Mouse (Mus musculus) E14TG2a.4 (cell line): Measurements from ENCODE around the gene Stum.
A peak's percentile ranks its signal among the peaks of the same experiment; 100 is the strongest.
"Not testable (repeated sequence)": the region's sequence is repeated elsewhere in the genome, so short reads cannot be mapped to it uniquely, and the experiment has no call there.

Experiments used
- H3K27me3 ChIP-seq: 2 replicates; pipeline ENCODE4 v1.6.1; 2014; ENCODE audit warnings: low read length, control low read depth; ENCODE audit not compliant: insufficient read depth
- H3K36me3 ChIP-seq: 2 replicates; pipeline ENCODE4 v1.6.1; 2014; ENCODE audit warnings: low read length, control low read depth; ENCODE audit not compliant: insufficient read depth
- H3K4me1 ChIP-seq: replicated peaks from 2 replicates; pipeline ENCODE4 v1.6.1; 2014; ENCODE audit warnings: low read depth, low read length, control low read depth
- H3K4me3 ChIP-seq: replicated peaks from 2 replicates; pipeline ENCODE4 v1.5.1; 2014; ENCODE audit warnings: mild to moderate bottlenecking, low read length
- H3K9me3 ChIP-seq: 2 replicates; pipeline ENCODE4 v1.6.1; 2014; ENCODE audit warnings: low read length, control low read depth
- CTCF ChIP-seq: conservative IDR thresholded peaks from 2 replicates; pipeline ENCODE4 v1.5.1; 2014; ENCODE audit warnings: low read length
- NANOG ChIP-seq: IDR thresholded peaks from 2 replicates; pipeline ENCODE4 v1.6.1; 2014; ENCODE audit warnings: borderline replicate concordance, low read length, mixed read lengths
- POU5F1 ChIP-seq: IDR thresholded peaks from 2 replicates; pipeline ENCODE4 v1.6.1; 2014; ENCODE audit warnings: low read length, borderline replicate concordance

Stum gene

DNA sequence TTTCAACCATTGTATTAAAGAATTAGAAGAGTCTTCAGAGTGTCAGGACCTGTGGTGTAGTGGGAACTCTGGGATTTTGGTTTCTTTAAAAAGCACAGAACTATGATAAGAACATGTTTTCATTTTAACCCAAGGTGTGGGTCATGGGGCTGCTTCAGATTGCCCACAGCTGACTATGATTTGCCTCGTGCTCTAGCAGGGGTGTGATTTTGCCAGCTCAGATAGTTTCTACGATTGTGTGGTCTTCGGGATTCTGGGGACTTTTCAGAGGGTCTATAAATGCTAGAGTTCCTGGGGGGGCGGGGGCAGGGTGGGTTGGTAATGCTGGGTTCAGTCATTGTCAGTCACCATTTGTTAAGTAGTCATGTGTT is 91.7 kb downstream of the Stum start:
- Histone ChIP-seq H3K27me3 (no peaks in the 10 kb centered on the region), H3K4me1 (peaks cover 70% of the 10 kb centered on the region), H3K36me3 (no peaks in the 10 kb centered on the region), H3K4me3 (no peak overlapping the region), H3K9me3 (no peaks in the 10 kb centered on the region)
- TF ChIP-seq CTCF (no peak), NANOG (no peak), POU5F1 (no peak)

DNA sequence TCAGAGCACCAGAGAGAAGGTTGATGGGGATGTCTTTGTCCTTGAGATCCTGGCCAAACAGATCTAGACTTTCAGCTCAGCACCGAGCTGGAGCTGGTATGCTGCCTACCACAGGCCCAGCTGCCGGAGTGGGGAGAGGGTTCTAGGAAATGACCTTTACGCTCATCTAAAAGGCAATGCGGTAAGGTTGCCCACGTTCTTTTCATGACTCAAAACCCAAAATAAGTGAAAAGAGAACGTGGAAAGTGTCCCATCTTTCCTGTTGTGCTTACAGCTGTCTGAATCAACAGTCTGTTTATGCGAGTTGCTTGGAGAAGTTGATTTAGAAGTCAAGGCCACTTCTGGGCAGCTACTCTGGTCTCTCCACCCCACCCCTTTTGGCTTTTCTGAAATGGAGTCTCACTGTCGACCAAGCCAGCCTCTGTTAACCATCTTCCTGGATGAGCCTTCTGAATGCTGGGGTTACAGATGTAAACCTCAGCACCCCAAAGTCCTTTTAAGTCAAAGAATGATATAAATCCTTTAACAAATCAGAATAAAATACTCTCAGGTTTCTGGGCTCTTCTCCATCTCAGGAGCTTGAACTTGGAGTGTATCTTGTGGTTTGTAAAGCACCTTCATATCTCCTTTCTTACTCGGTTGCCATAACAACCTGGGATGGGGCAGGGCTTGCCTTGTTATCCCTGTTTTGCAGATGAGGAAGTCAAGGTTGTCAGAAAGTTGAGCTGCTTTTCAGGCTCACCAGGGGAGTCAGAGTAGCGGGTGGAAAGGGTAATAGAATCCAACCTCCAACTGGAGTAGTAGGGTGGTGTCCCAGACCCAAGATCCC is 92.3 kb downstream of the Stum start:
- Histone ChIP-seq H3K9me3 (no peaks in the 10 kb centered on the region), H3K27me3 (no peaks in the 10 kb centered on the region), H3K4me1 (peaks cover 68% of the 10 kb centered on the region), H3K36me3 (no peaks in the 10 kb centered on the region), H3K4me3 (no peak overlapping the region)
- TF ChIP-seq POU5F1: no peak
- no peak for TF ChIP-seq CTCF
- TF ChIP-seq NANOG: no peak

- TF ChIP-seq CTCF (no peak), NANOG (no peak), POU5F1 (no peak)
- Histone ChIP-seq H3K27me3 (no peaks in the 10 kb centered on the region), H3K36me3 (no peaks in the 10 kb centered on the region), H3K4me1 (peaks cover 63% of the 10 kb centered on the region), H3K4me3 (no peak overlapping the region), H3K9me3 (no peaks in the 10 kb centered on the region)
Observed at GRCm38 (mm10) chr1:180390321-180390731, 93.0 kb downstream of the Stum start.

DNA sequence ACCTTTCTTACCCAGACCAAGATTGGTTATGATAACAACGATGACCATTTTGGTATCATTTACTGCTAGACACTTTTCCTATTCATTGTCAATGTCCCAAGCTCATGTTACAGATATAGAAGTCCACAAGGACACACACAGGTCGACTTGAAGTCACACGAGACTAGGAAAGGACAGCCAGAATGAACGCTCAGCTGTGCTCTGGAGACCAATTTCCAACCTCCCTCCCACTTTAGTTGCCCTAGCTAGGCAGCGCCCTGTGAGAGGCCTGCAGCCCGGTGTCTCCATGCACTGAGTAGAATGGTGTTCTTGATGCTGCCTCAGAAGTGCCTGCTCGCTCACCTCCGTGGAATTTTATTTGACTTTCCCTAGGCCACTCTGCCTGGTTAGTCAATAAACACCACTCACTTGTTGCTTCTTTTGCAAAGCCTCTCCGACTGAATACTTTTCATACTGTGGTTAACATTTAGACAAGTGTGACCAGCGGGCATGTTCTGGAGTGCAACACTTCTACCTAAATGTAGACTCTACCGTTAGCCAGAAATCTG is 94.0 kb downstream of the Stum start:
- H3K27me3 ChIP-seq, H3K36me3 ChIP-seq, H3K9me3 ChIP-seq, H3K4me3 ChIP-seq: not testable (repeated sequence)
- H3K4me1 ChIP-seq: peaks cover 66% of the 10 kb centered on the region

DNA sequence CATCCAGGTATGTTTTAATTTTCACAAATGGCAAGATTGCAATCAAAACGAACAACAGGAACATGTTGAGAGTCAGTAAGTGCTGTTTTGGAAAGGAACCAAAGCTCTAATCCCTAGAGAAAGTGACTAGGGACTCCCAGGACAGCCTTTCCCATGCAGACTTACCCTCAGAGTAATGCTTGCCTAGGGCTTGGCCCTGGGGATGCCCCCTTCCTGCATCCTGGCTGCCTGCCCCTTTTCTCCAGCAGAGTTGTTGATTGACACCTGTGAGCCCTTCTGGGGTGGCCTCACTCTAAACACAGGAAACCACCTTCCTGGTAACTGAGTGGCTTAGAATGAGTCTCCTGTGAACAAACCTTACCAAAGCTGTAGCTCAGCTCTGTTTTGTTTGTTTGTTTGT is 94.8 kb downstream of the Stum start:
- no peaks in the 10 kb centered on the region for H3K9me3 ChIP-seq
- no peaks in the 10 kb centered on the region for H3K36me3 ChIP-seq
- 0 out of 2 replicates have a peak, but pooled peaks cover 7% of the 10 kb centered on the region for H3K27me3 ChIP-seq
- H3K4me3 ChIP-seq: no peak overlapping the region
- H3K4me1 ChIP-seq: peaks cover 68% of the 10 kb centered on the region
- TF ChIP-seq POU5F1: no peak
- no peak for TF ChIP-seq NANOG
- no peak for TF ChIP-seq CTCF

DNA sequence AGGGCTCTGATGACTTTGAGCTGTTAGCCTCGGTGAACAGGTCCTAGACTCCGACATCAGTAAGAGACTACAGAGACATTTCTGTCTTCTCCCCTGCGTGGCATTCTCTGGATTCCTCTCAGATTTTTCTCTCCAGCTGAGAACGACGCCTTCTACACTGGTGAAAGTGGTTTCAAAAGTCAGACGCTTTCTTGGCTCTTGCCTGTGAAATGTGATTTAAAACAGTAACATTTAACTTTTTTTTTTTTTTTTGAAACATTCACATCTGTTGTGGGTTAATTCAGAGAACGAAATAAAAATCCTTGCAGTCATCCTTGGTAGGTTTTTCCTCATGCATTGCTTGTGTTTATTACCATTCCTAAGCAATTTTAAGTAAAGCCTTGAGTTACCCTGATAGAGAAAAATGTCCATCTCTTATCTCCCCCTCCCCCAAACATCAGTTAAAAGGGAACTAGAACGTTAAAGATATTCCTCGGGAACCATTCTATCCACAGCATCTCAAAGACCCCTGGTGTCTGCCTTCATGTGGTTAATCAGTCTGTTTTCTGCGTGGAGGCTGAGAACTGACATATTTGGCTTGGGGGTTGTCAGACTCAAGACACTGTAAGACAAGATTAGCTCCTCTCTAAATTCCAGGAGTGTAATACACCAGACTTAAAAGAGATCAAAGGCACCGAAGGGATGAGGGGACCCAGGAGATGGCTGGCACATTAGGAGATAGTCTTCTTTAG is 95.4 kb downstream of the Stum start:
- Histone ChIP-seq H3K27me3 (0 out of 2 replicates have a peak, but pooled peaks cover 9% of the 10 kb centered on the region), H3K36me3 (no peaks in the 10 kb centered on the region), H3K4me1 (peaks cover 69% of the 10 kb centered on the region), H3K4me3 (0 out of 2 replicates have a peak overlapping the region, but pooled peaks have one; percentile 7), H3K9me3 (no peaks in the 10 kb centered on the region)
- TF ChIP-seq POU5F1 (no peak), CTCF (no peak), NANOG (no peak)

- TF ChIP-seq CTCF (no peak), NANOG (no peak), POU5F1 (no peak)
- H3K4me1 ChIP-seq: peaks cover 72% of the 10 kb centered on the region
- no peaks in the 10 kb centered on the region for H3K36me3 ChIP-seq
- no peaks in the 10 kb centered on the region for H3K9me3 ChIP-seq
- H3K27me3 ChIP-seq: 0 out of 2 replicates have a peak, but pooled peaks cover 12% of the 10 kb centered on the region
- peak overlapping the region; percentile 70 for H3K4me3 ChIP-seq
Observed at GRCm38 (mm10) chr1:180386951-180387749, 96.2 kb downstream of the Stum start.

DNA sequence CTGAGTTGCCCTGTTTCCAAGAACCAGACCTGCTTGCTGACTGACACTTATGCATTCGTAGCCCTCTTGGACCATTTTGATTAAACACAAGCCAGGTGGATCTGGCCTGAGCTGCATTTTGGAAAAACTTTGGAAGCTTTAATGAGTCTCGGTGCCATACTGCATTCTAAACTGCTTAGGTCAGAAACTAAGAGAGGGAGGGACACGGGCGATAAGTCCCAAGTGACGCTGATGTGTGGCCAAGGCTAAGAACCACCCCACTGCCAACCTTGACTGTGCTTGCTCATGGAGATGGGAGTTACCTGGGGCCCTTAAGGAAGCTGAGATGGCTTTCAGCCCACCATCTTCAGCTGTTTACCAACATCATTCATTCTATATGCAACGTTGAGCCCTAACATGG is 98.0 kb downstream of the Stum start:
- H3K36me3 ChIP-seq: no peaks in the 10 kb centered on the region
- 0 out of 2 replicates have a peak, but pooled peaks cover 12% of the 10 kb centered on the region for H3K27me3 ChIP-seq
- peaks cover 69% of the 10 kb centered on the region for H3K4me1 ChIP-seq
- no peak for TF ChIP-seq CTCF
- TF ChIP-seq POU5F1: no peak
- TF ChIP-seq NANOG: no peak
- no peaks in the 10 kb centered on the region for H3K9me3 ChIP-seq
- H3K4me3 ChIP-seq: no peak overlapping the region
